Mouse (Mus musculus) liver, adult 2 months (tissue): ENCODE results near the gene Cbarp.

Experiments used
- CTCF ChIP-seq: fragments of 200-500 bp; IDR thresholded peaks from 2 replicates; pipeline ENCODE4 v1.5.1; 2011; ENCODE audit warnings: low read depth, low read length, control low read depth
- POLR2A ChIP-seq: fragments of 200-500 bp; IDR thresholded peaks from 2 replicates; pipeline ENCODE4 v1.6.1; 2011; ENCODE audit warnings: low read length, control low read depth; ENCODE audit not compliant: insufficient read depth; ENCODE audit errors: extremely low read depth

DNA sequence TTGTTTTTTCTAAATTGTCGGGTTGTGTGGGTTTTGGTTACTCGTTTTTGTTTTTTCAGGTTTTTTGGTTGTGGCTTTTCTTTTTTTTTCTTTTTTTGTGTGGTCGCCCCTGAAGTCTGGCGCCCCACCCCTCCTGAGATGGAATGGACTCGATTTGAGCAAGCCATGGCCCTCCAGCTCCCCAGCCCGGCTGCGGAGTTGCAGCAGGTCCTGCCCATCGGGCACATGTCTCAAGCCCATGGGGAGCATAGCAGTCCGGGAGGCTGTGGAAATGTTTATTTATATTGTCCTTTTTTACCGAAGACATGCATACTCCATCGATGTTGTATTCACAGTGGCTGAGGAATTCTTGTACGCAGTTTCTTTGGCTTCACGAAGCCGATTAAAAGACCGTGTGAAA, 30.6 kb upstream of the Cbarp start:
- TF ChIP-seq CTCF (no peak), POLR2A (no peak)
